Mouse (Mus musculus) kidney, embryonic 16.5 days (tissue): Measurements from ENCODE around the gene Agpat3. TPM values are rescaled to one million over a fixed set of nuclear protein-coding genes. Genes with fewer than 3 reads are reported as not detected.
A peak's percentile ranks its signal among the peaks of the same experiment; 100 is the strongest.

ENCODE experiments used
- ATAC-seq: fragments of 200-750 bp; cut with Nextera tagmentation; 2 replicates; pipeline ENCODE4 v1.8.0; 2017; ENCODE audit warnings: moderate TSS enrichment; ENCODE audit not compliant: low FRiP score, low TSS enrichment
- H3K27ac ChIP-seq: fragments of 300-500 bp; sonication (generic); 2 replicates; pipeline ENCODE4 v1.5.1; 2014; ENCODE audit warnings: low read length
- H3K27me3 ChIP-seq: fragments of 300-500 bp; sonication (generic); 2 replicates; pipeline ENCODE4 v1.6.1; 2014; ENCODE audit warnings: low read length, control low read depth, mixed read lengths; ENCODE audit not compliant: insufficient read depth
- H3K36me3 ChIP-seq: fragments of 300-500 bp; sonication (generic); 2 replicates; pipeline ENCODE4 v1.6.1; 2014; ENCODE audit warnings: low read length, control low read depth, mixed read lengths; ENCODE audit not compliant: insufficient read depth
- H3K4me1 ChIP-seq: fragments of 300-500 bp; sonication (generic); 2 replicates; pipeline ENCODE4 v1.6.1; 2014; ENCODE audit warnings: low read length, control low read depth, mixed read lengths; ENCODE audit not compliant: insufficient read depth
- H3K4me2 ChIP-seq: fragments of 300-500 bp; sonication (generic); replicated peaks from 2 replicates; pipeline ENCODE4 v1.6.1; 2014; ENCODE audit warnings: low read depth, low read length
- H3K4me3 ChIP-seq: fragments of 300-500 bp; sonication (generic); 2 replicates; pipeline ENCODE4 v1.5.1; 2014; ENCODE audit warnings: mild to moderate bottlenecking, low read length
- H3K9ac ChIP-seq: fragments of 300-500 bp; sonication (generic); replicated peaks from 2 replicates; pipeline ENCODE4 v1.6.1; 2014; ENCODE audit warnings: low read length
- H3K9me3 ChIP-seq: fragments of 300-500 bp; sonication (generic); 2 replicates; pipeline ENCODE4 v1.6.1; 2016; ENCODE audit warnings: low read length, control low read depth
- WGBS: fragments of 180-500 bp; shearing (Covaris S2); extraction: QIAGEN DNeasy Blood & Tissue Kit; methylation state at CpG from one replicate; pipeline ENCODE4 v1.1.7; 2014; 5-methylcytosine and 5-hydroxymethylcytosine counted together
- polyA plus RNA-seq: library from polyadenylated mRNA; unstranded; fragments of >200 nt; fragmentation: Nextera tagmentation; extraction: Ambion mirVana; gene quantifications from 2 replicates; pipeline ENCODE4 v1.2.1, GENCODE M21; 2015

Agpat3 gene
- polyA plus RNA-seq, 1 experiment from 2014 or later, result 81.9 TPM

DNA sequence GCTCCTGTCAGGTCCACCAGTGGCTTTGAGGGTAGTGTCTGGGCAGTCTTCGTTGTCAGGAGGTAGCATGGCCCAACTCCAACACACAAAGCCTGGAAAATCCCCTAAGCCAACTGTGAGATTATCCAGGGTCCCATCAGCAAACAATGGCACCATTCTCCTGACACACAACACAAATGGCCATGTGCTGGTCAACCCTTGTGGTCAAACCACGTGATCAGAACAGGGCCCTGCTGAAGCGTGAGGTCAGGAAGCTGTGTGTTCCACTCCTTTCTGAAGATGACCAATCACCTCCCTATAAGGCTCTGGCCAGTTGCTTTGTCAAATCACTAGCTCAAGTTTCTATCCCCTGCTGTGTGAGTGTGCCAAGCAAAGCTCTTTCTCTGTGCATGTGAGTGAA lies 47.3 kb downstream of the Agpat3 start:
- Histone ChIP-seq H3K9me3 (no peaks in the 10 kb centered on the region), H3K36me3 (peaks cover 6% of the 10 kb centered on the region; the same call in 1 of the 2 replicates), H3K4me1 (peaks cover 4% of the 10 kb centered on the region), H3K4me2 (no peak overlapping the region), H3K9ac (no peak overlapping the region), H3K27me3 (no peaks in the 10 kb centered on the region), H3K27ac (no peak overlapping the region), H3K4me3 (no peak overlapping the region)
- ATAC-seq, result no peak
- 65% methylated on average over 3 of the region's 3 CpGs for WGBS

DNA sequence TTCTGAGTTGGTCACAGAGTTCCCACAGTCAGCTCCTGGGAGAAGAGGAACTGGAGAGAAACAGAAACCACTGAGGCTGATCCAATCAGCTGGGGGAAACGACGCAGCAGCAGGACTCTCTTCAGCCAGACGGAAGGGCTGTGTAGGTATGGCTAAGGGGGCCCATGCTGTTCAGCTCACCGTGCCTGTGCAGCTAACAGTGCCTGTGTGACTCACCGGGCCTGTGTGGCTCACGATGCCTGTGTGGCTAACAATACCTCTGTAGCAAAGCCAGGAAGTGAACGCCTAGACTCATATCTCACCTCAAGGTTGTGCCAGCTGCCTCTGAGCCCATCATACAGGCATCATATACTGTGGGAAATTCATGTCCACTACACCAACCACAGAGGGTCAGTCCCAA lies 48.6 kb downstream of the Agpat3 start:
- no peak overlapping the region for H3K4me3 ChIP-seq
- H3K36me3 ChIP-seq, result peaks cover 6% of the 10 kb centered on the region; the same call in 1 of the 2 replicates
- H3K9me3 ChIP-seq, result no peaks in the 10 kb centered on the region
- no peak overlapping the region for H3K4me2 ChIP-seq
- peaks cover 9% of the 10 kb centered on the region for H3K4me1 ChIP-seq
- no peak overlapping the region for H3K9ac ChIP-seq
- H3K27ac ChIP-seq, result no peak overlapping the region
- WGBS, result 63% methylated on average over 7 of the region's 7 CpGs
- no peak for ATAC-seq
- no peaks in the 10 kb centered on the region for H3K27me3 ChIP-seq

DNA sequence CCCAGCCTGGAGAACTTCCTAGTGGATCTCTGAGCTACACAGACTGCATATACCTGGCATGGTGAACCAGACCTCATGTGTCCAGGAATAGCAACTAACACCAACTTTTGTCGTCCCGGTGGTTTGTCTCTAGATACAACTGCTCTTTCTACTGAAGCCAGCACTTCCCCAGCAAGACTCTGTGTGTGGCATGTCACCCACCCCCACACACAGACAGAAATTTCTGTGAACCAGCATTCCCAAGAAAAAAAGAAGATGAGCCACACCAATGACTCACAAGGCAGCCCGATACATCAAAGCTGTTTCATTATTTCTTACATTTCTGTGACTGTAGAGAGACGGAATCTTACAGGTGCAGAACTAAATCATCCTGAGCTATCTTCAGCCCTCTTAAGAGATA lies 52.2 kb downstream of the Agpat3 start:
- Histone ChIP-seq H3K4me3 (no peak overlapping the region), H3K4me2 (no peak overlapping the region), H3K27me3 (no peaks in the 10 kb centered on the region), H3K9me3 (no peaks in the 10 kb centered on the region), H3K9ac (no peak overlapping the region), H3K36me3 (peaks cover 6% of the 10 kb centered on the region; the same call in 1 of the 2 replicates), H3K27ac (no peak overlapping the region), H3K4me1 (peaks cover 27% of the 10 kb centered on the region)
- WGBS, result 89% methylated on average over 4 of the region's 4 CpGs
- ATAC-seq, result no peak

DNA sequence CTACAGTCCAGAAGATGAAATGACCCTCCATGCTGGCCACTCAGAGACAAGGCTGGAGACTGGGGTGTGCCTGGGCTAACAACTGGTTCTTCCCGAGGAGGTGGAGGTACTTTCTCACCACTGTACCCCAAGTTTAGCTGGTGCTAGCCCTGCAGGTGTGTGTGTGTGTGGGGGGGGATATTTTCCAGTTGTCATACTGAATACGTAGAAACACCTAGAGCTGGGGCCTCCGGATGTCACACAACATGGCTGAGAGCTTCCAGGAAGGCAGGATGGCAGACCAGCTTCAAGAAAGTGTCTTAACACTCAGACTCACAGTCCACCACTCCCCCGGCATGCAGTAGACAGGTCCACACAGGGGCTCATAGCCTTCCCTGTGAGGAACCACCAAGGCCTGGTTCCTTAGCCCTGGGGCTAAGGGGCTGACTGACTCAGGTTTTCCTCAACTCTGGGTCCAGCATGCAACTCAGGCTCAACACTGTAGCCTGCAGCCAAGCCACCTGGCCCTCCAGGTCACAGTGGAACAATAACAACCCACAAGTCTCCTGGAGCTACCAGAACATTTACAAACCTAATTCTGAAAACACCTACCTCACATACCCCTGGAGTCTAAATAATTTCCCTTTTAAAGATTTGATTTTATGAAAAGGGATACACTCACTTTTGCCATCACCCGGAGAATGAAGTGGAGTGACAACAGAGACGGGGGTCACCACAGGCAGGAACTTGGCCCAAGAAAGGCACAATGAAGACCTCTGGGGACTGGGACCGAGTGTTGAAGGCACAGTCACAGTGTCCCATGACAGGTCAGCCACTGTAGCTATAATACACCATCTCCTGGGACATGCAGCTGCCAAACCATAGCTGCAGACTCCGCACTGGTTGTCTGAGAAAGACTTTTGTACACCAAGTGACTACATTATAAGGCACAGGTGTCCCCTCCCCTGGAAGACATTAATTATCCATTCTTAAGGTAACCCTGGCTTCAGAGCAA lies 53.3 kb downstream of the Agpat3 start:
- Histone ChIP-seq H3K36me3 (0 out of 2 replicates have a peak, but pooled peaks cover 2% of the 10 kb centered on the region), H3K9ac (0 out of 2 replicates have a peak overlapping the region, but pooled peaks have one; percentile 25), H3K27ac (peak overlapping the region; percentile 81), H3K4me3 (no peak overlapping the region), H3K4me2 (no peak overlapping the region), H3K4me1 (peaks cover 35% of the 10 kb centered on the region), H3K27me3 (no peaks in the 10 kb centered on the region), H3K9me3 (no peaks in the 10 kb centered on the region)
- ATAC-seq, result no peak
- 89% methylated on average over 8 of the region's 8 CpGs for WGBS

DNA sequence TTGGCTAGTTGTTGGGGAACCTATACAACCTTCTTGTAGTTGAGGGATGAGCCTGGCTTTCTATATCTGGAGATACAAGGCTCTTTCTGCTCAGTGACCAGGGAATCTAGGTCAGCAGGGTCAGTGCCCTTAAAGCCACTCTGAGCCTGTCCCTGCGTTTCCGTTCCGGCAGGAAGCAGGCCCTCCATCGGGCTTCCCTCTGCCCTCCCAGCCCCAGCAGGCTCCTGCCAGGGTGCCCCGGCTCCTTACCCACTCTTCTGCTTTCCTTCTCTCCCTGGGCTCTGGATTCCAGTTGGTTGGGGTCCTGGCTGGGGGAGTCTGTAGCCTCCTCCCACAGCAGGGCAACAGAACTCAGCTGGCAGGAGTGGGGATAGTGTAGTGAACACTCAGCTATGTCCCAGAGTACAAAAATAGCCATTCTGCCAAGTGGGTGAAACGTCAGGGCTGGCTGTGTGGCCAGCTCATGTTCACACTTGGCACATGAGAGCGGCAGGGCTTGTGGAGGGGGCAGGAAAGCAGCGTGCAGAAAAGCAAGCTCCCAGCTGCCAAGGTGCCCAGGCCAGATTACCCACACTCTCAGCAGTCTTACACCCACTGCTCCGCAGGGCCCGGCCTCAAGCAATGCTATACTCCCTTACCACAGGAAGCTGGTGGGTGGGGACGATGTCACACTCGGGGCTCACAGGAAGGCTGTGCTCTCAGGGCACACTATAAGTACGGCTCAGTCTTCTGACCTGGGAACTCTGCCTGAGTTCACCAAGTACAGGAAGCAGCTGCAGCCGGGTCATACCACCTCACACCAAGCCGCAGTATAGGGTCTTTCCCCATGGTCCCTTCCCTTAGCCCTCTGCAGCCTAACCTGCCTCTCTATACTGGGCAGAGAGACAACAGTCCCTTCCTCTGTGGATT lies 54.5 kb downstream of the Agpat3 start:
- 42% methylated on average over 15 of the region's 15 CpGs for WGBS
- Histone ChIP-seq H3K27ac (peak overlapping the region; percentile 81), H3K4me1 (peaks cover 35% of the 10 kb centered on the region), H3K4me3 (no peak overlapping the region), H3K36me3 (no peaks in the 10 kb centered on the region), H3K9me3 (no peaks in the 10 kb centered on the region), H3K27me3 (no peaks in the 10 kb centered on the region), H3K4me2 (peak overlapping the region; percentile 3), H3K9ac (peak overlapping the region; percentile 27; the same call in 1 of the 2 replicates)
- ATAC-seq, result peak; percentile 74

DNA sequence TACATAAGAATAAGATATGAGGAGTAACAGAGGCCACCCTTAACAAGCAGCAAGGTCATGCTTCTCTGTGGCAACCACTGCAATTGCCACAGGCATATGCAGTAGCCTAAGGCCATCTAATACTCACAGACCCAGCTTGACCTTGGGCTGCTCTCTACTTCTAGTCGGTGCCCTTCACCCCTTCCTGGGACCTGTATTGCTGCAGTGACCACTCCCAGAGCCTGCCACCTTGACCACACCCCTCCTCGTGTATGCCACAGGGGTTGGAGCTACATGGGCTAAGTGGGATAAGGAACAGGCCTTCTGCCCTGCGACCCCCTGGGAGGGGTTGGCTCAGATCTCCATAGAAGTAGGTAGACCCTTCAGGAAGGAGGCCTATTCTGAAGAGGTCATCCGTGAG lies 55.3 kb downstream of the Agpat3 start:
- H3K4me1 ChIP-seq, result peaks cover 38% of the 10 kb centered on the region
- no peak overlapping the region for H3K4me2 ChIP-seq
- no peak for ATAC-seq
- no peaks in the 10 kb centered on the region for H3K27me3 ChIP-seq
- 86% methylated on average over 4 of the region's 4 CpGs for WGBS
- H3K36me3 ChIP-seq, result no peaks in the 10 kb centered on the region
- H3K4me3 ChIP-seq, result no peak overlapping the region
- no peak overlapping the region for H3K27ac ChIP-seq
- no peak overlapping the region for H3K9ac ChIP-seq
- H3K9me3 ChIP-seq, result no peaks in the 10 kb centered on the region

DNA sequence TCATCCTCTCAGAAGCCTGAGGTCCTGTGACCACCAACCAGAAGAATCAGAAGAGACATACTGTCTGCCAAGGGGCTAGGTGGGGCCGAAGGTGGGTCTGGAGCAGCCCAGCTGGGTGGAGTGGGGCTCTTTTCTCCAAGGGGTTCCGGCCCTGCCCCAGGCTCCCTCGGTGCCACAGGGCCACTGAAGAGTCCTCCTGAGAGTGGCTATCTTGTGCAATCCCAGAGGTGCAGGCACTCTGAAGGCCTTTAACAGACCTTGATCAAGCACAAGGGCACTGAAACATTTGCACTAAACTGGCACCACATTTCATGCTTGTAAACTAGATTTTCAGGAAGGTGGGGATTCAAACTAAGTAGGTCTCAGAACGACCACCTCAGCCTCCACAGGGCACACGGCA lies 55.9 kb downstream of the Agpat3 start:
- H3K9ac ChIP-seq, result no peak overlapping the region
- WGBS, result 89% methylated on average over 5 of the region's 5 CpGs
- H3K4me2 ChIP-seq, result no peak overlapping the region
- H3K4me1 ChIP-seq, result peaks cover 40% of the 10 kb centered on the region
- H3K36me3 ChIP-seq, result no peaks in the 10 kb centered on the region
- H3K4me3 ChIP-seq, result no peak overlapping the region
- no peak for ATAC-seq
- no peaks in the 10 kb centered on the region for H3K27me3 ChIP-seq
- no peaks in the 10 kb centered on the region for H3K9me3 ChIP-seq
- H3K27ac ChIP-seq, result no peak overlapping the region

DNA sequence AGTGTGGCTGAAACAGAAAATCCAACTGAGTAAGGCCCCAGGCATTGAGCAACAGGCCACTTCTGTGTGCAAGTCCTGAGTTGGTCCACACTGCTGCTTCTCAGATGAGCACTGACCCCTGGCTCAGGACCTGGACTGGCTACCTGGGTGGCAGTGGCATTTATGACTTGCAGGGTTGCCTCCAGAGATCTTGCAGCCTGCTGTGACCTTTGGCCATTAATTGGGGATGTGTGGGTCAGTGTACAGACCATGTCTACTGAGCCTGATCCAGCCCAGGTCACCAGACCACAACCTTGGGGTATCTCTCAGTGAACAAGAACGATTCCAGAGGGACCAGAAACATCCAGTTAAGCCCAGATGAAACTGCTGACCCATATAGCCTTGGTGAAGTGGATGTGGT lies 58.7 kb downstream of the Agpat3 start:
- H3K4me3 ChIP-seq, result no peak overlapping the region
- H3K27ac ChIP-seq, result no peak overlapping the region
- no peak overlapping the region for H3K4me2 ChIP-seq
- H3K4me1 ChIP-seq, result peaks cover 33% of the 10 kb centered on the region
- WGBS, result 41% methylated on average over 1 of the region's 1 CpGs
- H3K36me3 ChIP-seq, result no peaks in the 10 kb centered on the region
- ATAC-seq, result no peak
- no peaks in the 10 kb centered on the region for H3K9me3 ChIP-seq
- no peaks in the 10 kb centered on the region for H3K27me3 ChIP-seq
- no peak overlapping the region for H3K9ac ChIP-seq

DNA sequence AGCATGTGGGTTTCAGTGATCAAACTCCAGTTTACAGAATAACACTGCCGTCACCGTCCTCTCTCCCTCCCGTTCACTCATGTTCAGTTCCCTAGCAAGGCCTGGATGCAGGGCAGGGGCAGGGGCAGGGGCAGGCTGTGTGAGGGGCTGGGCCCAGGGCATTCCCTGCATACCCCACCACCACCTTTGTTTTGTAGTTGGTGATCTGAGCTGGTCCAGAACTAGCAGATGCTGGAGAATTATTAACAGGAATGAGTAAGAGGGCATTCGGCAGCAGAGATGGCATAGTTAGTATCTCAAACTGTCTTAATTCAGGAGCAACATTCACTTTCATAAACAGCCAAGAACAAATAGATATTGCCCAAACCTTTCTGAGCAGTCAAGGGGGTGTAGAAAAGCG lies 59.9 kb downstream of the Agpat3 start:
- Histone ChIP-seq H3K4me3 (no peak overlapping the region), H3K36me3 (peaks cover 5% of the 10 kb centered on the region; the same call in 1 of the 2 replicates), H3K9ac (no peak overlapping the region), H3K9me3 (no peaks in the 10 kb centered on the region), H3K27ac (peak overlapping the region; percentile 58), H3K4me2 (no peak overlapping the region), H3K4me1 (peaks cover 34% of the 10 kb centered on the region), H3K27me3 (no peaks in the 10 kb centered on the region)
- 78% methylated on average over 5 of the region's 5 CpGs for WGBS
- peak; percentile 69 for ATAC-seq
